Mouse (Mus musculus) bone marrow macrophage, adult 2 months (primary cell): ENCODE results near the gene Aldh1l1.

ENCODE experiments used
- CTCF ChIP-seq: IDR thresholded peaks from 2 replicates; pipeline ENCODE4 v1.5.1; 2012; ENCODE audit warnings: low read depth, mild to moderate bottlenecking, low read length, moderate library complexity
- POLR2A ChIP-seq: IDR thresholded peaks from 2 replicates; pipeline ENCODE4 v1.6.1; 2012; ENCODE audit warnings: mild to moderate bottlenecking, low read depth, low read length, borderline replicate concordance

DNA sequence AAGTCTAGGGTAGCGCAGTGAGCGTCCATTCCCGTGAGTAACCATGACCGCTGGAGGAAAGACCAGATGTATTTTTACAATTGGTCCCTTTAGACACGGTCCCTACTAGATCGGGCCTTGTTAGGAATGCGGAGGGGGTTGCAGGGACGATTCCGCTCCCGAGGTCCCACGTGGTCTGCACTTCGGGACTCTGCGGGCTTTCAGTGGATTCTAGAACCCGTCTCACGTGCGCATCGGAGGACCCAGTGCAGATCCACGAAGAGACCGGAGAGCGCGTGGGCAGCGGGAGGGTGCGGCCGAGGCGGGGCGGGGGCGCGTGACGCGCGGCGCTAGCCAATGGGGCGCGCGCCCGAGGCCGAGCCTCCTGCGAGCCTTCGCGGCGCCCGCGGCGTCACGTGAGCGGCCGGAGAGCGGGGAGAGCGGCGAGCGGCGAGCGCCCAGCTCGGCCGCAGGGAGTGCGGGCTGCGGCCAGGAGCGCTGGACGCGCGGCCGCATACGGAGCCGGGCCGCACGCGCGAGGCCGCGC lies 24.0 kb upstream of the Aldh1l1 start, which contains the start of gene Klf15:
- TF ChIP-seq CTCF, result no peak
- no peak for TF ChIP-seq POLR2A
